Mouse (Mus musculus) heart, adult 10 weeks (tissue): ENCODE measurements around the gene Rgs11. TPM values are rescaled to one million over a fixed set of nuclear protein-coding genes. Genes with fewer than 3 reads are reported as not detected.

Source experiments
- polyA plus RNA-seq: library from polyadenylated mRNA; stranded (reverse); fragments of 350-450 nt; fragmentation: Illumina TruSeq; extraction: RNeasy Lipid Tissue Mini Kit (QIAGEN cat#74804); gene quantifications from one replicate; pipeline ENCODE4 v1.2.3, GENCODE M21; 2014; ENCODE audit warnings: low read depth, low replicate concordance

Rgs11 gene
- 0.58 TPM for polyA plus RNA-seq

DNA sequence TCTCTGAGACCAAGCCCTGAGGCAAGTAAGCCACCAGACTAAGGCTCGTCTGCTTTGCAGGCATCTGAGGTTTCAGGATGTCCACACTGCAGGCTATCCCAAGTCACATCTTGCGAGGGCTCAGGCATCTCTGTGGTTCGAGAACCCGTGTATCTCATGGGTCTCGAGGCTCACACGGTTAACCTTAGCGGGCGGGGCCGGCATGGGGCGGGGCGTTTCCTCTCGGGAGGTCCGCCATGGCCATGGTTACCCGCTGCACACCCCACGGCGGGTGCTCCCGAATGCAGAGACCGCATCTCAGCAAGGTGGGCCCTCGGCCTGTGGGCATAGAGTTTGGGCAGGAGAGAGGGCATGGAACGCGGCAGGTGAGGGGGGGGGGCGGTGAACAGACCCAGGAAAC is at the start of gene Rgs11:
Rgs11 (plus strand) TSS at position 215 of the 400 bp plus-strand sequence.

GRCm38 (mm10) chr17:26198892-26199291 is 3.9 kb upstream of the Rgs11 start, which contains the start of gene Pdia2:
Pdia2 (minus strand) TSS chr17:26199087.

GRCm38 (mm10) chr17:26207686-26208085 is 4.9 kb downstream of the Rgs11 start, which contains the start of gene Arhgdig:
Arhgdig (minus strand) TSS chr17:26207786.

GRCm38 (mm10) chr17:26244101-26244841 is 41.5 kb downstream of the Rgs11 start, which contains the start of gene Fam234a:
Fam234a (minus strand) TSS chr17:26244242.

DNA sequence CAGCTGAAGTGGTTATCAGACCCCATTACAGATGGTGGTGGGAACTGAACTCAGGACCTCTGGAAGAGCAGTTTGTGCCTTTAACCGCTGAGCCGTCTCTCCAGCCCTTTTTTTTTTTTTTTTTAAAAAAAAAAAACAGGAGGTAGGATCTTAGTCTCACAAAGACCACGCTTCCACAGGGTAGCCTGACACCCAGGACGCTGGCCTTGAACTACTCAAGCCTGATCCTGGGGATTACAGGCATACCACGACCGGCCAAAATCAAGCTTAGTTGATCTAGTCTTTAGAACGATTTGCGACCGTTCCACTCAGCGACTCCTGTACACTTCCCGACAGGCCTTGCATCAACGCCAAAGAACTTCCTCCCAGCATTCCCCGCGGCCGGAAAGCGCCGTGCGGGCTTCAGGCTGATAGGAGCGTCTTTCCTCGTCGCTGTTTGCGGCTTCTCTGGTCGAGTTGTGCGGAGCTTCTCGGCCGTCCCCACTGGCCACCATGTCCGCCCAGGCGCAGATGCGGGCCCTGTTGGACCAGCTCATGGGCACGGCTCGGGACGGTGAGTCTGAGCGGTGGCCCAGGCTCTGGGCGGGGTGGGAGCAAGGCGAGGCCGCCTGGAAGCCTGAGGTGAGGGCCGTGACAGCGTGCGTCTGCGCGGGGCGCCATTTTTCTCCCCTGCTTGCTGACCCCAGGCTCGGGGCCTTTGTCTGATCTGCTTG is 49.9 kb downstream of the Rgs11 start, which contains the start of gene Luc7l:
Luc7l (plus strand) TSS at position 358 of the 713 bp plus-strand sequence.

Other genes with a start within 250 kb of the Rgs11 start
- gene Capn15, start 217.2 kb upstream of the Rgs11 start, polyA plus RNA-seq, result 9.9 TPM
- gene Rab11fip3, start 133.4 kb upstream of the Rgs11 start, polyA plus RNA-seq, result 28.2 TPM
- gene Decr2, start 112.6 kb upstream of the Rgs11 start, polyA plus RNA-seq, result 12.0 TPM
- gene Nme4, start 107.3 kb upstream of the Rgs11 start, polyA plus RNA-seq, result 10.3 TPM
- 6.0 TPM for gene Tmem8, start 89.7 kb upstream of the Rgs11 start, polyA plus RNA-seq
- gene Mrpl28, start 79.5 kb upstream of the Rgs11 start, polyA plus RNA-seq, result 179 TPM
- 15.7 TPM for gene Axin1, start 64.3 kb upstream of the Rgs11 start, polyA plus RNA-seq
- not detected for gene Pdia2, start 3.9 kb upstream of the Rgs11 start, polyA plus RNA-seq
- 0.52 TPM for gene Arhgdig, start 4.8 kb downstream of the Rgs11 start, polyA plus RNA-seq
- 72.6 TPM for gene Fam234a, start 41.3 kb downstream of the Rgs11 start, polyA plus RNA-seq
- gene Luc7l, start 49.9 kb downstream of the Rgs11 start, polyA plus RNA-seq, result 36.3 TPM
- gene Neurl1b, start 211.9 kb downstream of the Rgs11 start, polyA plus RNA-seq, result 1.9 TPM